Mouse (Mus musculus): ENCODE measurements around the gene Ifna7.
A peak's percentile ranks its signal among the peaks of the same experiment; 100 is the strongest.
"Not testable (repeated sequence)": the region's sequence is repeated elsewhere in the genome, so short reads cannot be mapped to it uniquely, and the experiment has no call there.

Gene Ifna7

DNA sequence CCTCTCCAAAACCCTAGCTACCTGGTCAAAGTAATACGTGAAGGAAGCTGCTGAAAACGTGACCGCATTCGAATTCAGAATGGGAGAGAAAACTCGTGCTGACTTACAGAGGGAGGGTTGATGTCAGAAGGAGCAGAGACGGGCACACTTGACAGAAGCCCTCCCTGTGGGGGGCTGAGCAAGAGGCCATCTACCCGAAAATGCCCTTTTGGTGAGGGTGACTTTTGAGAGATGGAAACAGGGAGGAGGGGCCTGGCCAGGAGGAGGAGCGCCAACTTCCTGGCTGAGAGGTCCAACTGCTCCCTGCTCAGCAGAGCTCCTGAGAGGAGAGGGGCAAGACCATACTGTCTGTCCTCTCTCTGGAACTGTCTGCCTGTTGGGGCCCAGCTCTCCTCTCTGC lies 10.8 kb upstream of the Ifna7 start, which contains the start of gene Gm13288:
TSS of gene Gm13288 (plus strand) at position 301 of the 400 bp plus-strand sequence.
- not testable (repeated sequence) for H3K4me1 ChIP-seq (replicated peaks; ENCODE audit: low read depth, low read length); H3K36me3 ChIP-seq (ENCODE audit: insufficient read depth, low read length); H3K4me3 ChIP-seq (replicated peaks; ENCODE audit: low read length); H3K9me3 ChIP-seq (ENCODE audit: low read length)
- H3K27me3 ChIP-seq (ENCODE audit: insufficient read depth, low read length): peaks cover 19% of the 10 kb centered on the region

DNA sequence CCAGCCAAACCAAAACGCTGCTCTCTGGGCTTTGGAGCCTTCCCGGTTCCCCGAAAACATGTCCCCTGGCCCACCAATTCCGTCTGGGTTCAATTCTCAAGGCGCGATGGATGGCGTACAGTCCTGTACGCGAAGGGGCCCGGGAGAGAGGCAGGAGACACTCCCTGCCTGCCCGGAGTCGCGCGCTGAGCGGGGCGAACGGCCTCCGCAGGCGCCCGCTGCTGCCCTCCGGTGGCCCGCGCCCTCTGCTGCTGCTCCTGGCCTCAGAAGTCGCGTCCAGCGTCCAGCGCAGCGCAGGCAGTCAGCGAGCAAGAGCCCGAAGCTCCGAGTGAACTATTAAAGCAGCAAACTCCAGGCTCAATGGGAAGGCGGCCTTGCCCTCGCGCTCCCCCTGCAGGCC lies 10.3 kb upstream of the Ifna7 start:
- not testable (repeated sequence) for H3K4me3 ChIP-seq (replicated peaks; ENCODE audit: low read length); H3K36me3 ChIP-seq (ENCODE audit: insufficient read depth, low read length); H3K9me3 ChIP-seq (ENCODE audit: low read length); H3K4me1 ChIP-seq (replicated peaks; ENCODE audit: low read depth, low read length)
- peaks cover 24% of the 10 kb centered on the region for H3K27me3 ChIP-seq (ENCODE audit: insufficient read depth, low read length)

DNA sequence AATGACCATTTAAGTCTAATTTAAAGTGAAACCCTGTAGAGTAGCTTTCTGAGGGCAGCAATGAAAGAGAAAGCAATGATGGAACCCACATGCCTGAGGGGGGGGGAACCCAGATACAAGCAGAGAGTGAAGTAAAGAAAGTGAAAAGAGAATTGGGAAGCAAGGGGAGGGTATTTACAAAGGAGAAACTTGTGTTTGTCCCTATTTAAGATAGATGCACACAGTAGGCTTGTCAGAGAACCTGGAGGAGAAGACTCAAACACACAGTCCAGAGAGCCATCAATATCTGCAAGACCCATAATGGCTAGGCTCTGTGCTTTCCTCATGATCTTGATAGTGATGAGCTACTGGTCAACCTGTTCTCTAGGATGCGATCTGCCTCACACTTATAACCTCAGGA lies 3.6 kb downstream of the Ifna7 start, which contains the start of gene Ifna11:
TSS of gene Ifna11 (plus strand) at position 301 of the 400 bp plus-strand sequence.
- Histone ChIP-seq H3K9me3 (ENCODE audit: low read length) (no peaks in the 10 kb centered on the region), H3K4me1 (replicated peaks; ENCODE audit: low read depth, low read length) (no peaks in the 10 kb centered on the region), H3K4me3 (replicated peaks; ENCODE audit: low read length) (no peak within 1 kb of the TSS), H3K27me3 (ENCODE audit: insufficient read depth, low read length) (no peaks in the 10 kb centered on the region), H3K36me3 (ENCODE audit: insufficient read depth, low read length) (no peaks in the 10 kb centered on the region)
- TF ChIP-seq NANOG (IDR thresholded peaks at IDR 0.05; ENCODE audit: borderline replicate concordance, low read length) (no peak), CTCF (conservative IDR thresholded peaks at IDR 0.05; ENCODE audit: low read length) (no peak), POU5F1 (IDR thresholded peaks at IDR 0.05; ENCODE audit: borderline replicate concordance, low read length) (no peak)

DNA sequence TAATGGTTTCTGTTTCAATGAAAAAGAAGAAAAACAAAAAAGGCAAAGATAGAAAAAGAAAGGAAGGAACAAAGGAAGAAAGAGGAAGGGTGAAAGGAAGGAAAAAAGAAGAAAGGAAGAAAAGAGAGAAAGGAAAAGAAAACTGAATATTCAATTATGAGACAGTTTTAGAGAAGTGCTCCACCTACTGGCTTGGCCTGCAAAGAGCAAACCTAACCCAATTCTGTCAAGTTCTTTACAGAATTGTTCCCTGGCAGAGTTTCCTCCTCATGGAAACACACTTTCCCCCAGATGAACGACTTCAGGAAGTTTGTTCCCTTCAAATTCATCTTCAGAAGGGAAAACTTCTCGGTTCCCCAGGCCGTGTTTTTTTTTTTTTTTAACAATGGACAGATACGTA lies 7.0 kb downstream of the Ifna7 start:
- Histone ChIP-seq H3K4me3 (replicated peaks; ENCODE audit: low read length) (no peak overlapping the region), H3K9me3 (ENCODE audit: low read length) (no peaks in the 10 kb centered on the region), H3K27me3 (ENCODE audit: insufficient read depth, low read length) (no peaks in the 10 kb centered on the region), H3K4me1 (replicated peaks; ENCODE audit: low read depth, low read length) (no peaks in the 10 kb centered on the region), H3K36me3 (ENCODE audit: insufficient read depth, low read length) (no peaks in the 10 kb centered on the region)
- peak; percentile 46 for TF ChIP-seq CTCF (conservative IDR thresholded peaks at IDR 0.05; ENCODE audit: low read length)
- TF ChIP-seq NANOG (IDR thresholded peaks at IDR 0.05; ENCODE audit: borderline replicate concordance, low read length): no peak

DNA sequence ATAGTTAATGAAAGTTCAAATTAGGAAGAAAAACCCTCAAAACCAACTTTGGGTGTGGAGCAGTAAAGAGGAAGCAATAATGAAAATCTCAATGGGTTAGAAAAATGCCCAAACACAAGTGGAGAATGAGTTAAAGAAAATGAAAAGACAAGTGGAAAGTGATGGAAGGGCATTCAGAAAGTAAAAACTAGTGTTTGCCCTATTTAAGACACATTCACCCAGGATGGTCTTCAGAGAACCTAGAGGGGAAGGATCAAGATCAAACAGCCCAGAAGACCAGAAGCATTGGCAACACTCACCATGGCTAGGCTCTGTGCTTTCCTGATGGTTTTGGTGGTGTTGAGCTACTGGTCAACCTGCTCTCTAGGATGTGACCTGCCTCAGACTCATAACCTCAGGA lies 11.1 kb downstream of the Ifna7 start, which contains the start of gene Ifna6:
TSS of gene Ifna6 (plus strand) at position 301 of the 400 bp plus-strand sequence.
- H3K36me3 ChIP-seq (ENCODE audit: insufficient read depth, low read length); H3K4me1 ChIP-seq (replicated peaks; ENCODE audit: low read depth, low read length); H3K27me3 ChIP-seq (ENCODE audit: insufficient read depth, low read length); H3K9me3 ChIP-seq (ENCODE audit: low read length); H3K4me3 ChIP-seq (replicated peaks; ENCODE audit: low read length): not testable (repeated sequence)

DNA sequence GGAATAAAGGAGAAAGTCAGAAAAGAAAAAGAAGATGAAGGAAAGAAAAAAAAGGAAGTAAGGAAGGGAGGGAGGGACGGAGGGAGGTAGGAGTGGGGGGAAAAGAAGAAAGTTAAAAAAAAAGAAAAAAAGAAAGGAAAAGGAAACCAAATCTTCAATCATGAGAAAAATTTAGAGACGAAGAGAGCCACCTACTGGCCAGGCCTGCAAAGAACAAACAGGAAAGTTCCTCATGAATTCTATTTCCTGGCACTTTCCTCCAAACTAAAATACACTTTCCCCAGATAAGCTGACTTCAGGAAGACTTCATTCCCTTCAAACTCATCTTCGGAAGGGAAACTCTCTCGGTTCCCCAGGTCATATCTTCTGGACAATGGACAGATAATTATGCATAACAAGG lies 14.5 kb downstream of the Ifna7 start:
- TF ChIP-seq CTCF (conservative IDR thresholded peaks at IDR 0.05; ENCODE audit: low read length): peak; percentile 55
- no peak for TF ChIP-seq POU5F1 (IDR thresholded peaks at IDR 0.05; ENCODE audit: borderline replicate concordance, low read length)
- TF ChIP-seq NANOG (IDR thresholded peaks at IDR 0.05; ENCODE audit: borderline replicate concordance, low read length): no peak
- H3K36me3 ChIP-seq (ENCODE audit: insufficient read depth, low read length): no peaks in the 10 kb centered on the region
- no peak overlapping the region for H3K4me3 ChIP-seq (replicated peaks; ENCODE audit: low read length)
- H3K9me3 ChIP-seq (ENCODE audit: low read length): peaks cover 7% of the 10 kb centered on the region
- no peaks in the 10 kb centered on the region for H3K4me1 ChIP-seq (replicated peaks; ENCODE audit: low read depth, low read length)
- no peaks in the 10 kb centered on the region for H3K27me3 ChIP-seq (ENCODE audit: insufficient read depth, low read length)

DNA sequence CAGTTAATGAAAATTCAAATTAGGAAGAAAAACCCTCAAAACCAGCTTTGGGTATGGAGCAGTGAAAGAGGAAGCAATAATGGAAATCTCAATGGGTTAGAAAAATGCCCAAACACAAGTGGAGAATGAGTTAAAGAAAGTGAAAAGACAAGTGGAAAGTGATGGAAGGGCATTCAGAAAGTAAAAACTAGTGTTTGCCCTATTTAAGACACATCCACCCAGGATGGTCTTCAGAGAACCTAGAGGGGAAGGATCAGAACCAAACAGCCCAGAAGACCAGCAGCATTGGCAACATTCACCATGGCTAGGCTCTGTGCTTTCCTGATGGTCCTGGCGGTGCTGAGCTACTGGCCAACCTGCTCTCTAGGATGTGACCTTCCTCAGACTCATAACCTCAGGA lies 19.2 kb downstream of the Ifna7 start, which contains the start of gene Ifna5:
TSS of gene Ifna5 (plus strand) at position 301 of the 400 bp plus-strand sequence.
- not testable (repeated sequence) for H3K27me3 ChIP-seq (ENCODE audit: insufficient read depth, low read length); H3K4me1 ChIP-seq (replicated peaks; ENCODE audit: low read depth, low read length); H3K36me3 ChIP-seq (ENCODE audit: insufficient read depth, low read length); H3K9me3 ChIP-seq (ENCODE audit: low read length); H3K4me3 ChIP-seq (replicated peaks; ENCODE audit: low read length)

DNA sequence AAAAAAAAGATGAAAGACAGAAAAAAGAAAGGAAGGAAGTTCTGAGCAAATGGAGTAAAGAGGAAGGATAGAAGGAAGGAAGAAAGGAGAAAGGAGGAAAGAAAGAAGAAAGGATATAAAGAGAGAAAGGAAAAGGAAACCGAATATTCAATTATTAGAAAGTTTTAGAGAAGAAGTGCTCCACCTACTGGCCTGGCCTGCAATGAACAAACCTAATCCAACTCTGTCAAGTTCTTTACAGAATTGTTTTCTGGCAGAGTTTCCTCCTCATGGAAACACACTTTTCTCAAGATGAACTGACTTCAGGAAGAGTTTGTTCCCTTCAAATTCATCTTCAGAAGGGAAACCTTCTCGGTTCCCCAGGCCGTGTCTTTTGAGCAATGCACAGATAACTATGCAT lies 22.8 kb downstream of the Ifna7 start:
- Histone ChIP-seq H3K36me3 (ENCODE audit: insufficient read depth, low read length) (no peaks in the 10 kb centered on the region), H3K9me3 (ENCODE audit: low read length) (no peaks in the 10 kb centered on the region), H3K4me1 (replicated peaks; ENCODE audit: low read depth, low read length) (no peaks in the 10 kb centered on the region), H3K4me3 (replicated peaks; ENCODE audit: low read length) (no peak overlapping the region), H3K27me3 (ENCODE audit: insufficient read depth, low read length) (0 out of 2 replicates have a peak, but pooled peaks cover 6% of the 10 kb centered on the region)
- no peak for TF ChIP-seq POU5F1 (IDR thresholded peaks at IDR 0.05; ENCODE audit: borderline replicate concordance, low read length)
- peak; percentile 60 for TF ChIP-seq CTCF (conservative IDR thresholded peaks at IDR 0.05; ENCODE audit: low read length)
- TF ChIP-seq NANOG (IDR thresholded peaks at IDR 0.05; ENCODE audit: borderline replicate concordance, low read length): no peak

DNA sequence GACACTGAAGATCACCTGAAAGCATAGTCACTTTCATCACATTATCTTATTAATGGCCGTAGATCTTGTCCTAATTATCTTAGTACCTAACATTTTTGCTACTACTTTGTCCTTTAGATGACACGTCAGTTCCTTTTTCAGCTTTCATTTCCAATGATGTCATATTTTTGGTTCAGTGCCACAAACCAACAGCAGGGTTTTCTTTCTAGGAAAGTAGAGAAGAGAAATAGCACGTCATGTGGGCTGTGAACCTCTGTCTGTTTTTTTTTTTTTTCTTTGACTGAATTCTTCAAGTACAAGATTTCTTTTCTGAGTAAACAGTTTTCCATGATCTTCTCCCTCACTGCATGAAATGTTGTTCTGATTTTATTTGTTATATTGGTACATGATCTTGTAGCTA lies 24.0 kb downstream of the Ifna7 start:
- Histone ChIP-seq H3K36me3 (ENCODE audit: insufficient read depth, low read length) (no peaks in the 10 kb centered on the region), H3K4me3 (replicated peaks; ENCODE audit: low read length) (no peak overlapping the region), H3K9me3 (ENCODE audit: low read length) (no peaks in the 10 kb centered on the region), H3K4me1 (replicated peaks; ENCODE audit: low read depth, low read length) (no peaks in the 10 kb centered on the region), H3K27me3 (ENCODE audit: insufficient read depth, low read length) (0 out of 2 replicates have a peak, but pooled peaks cover 6% of the 10 kb centered on the region)
- TF ChIP-seq POU5F1 (IDR thresholded peaks at IDR 0.05; ENCODE audit: borderline replicate concordance, low read length) (no peak), NANOG (IDR thresholded peaks at IDR 0.05; ENCODE audit: borderline replicate concordance, low read length) (no peak), CTCF (conservative IDR thresholded peaks at IDR 0.05; ENCODE audit: low read length) (no peak)

DNA sequence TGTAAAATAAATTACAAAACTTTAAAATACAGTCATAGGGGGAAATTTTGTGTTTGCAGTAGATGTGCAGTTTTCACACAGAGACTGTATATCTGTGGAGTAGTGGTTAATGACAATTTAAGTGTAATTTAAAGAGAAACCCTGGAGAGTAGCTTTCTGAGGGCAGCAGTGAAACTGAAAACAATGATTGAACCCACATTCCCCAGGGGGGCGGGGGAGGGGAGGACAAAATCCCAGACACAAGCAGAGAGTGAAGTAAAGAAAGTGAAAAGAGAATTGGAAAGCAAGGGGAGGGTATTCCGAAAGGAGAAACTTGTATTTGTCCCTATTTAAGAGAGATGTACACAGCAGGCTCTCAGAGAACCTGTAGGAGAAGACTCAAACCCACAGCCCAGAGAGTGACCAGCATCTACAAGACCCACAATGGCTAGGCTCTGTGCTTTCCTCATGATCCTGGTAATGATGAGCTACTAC lies 25.4 kb downstream of the Ifna7 start, which contains the start of gene Ifna4:
TSS of gene Ifna4 (plus strand) at position 424 of the 474 bp plus-strand sequence.
- Histone ChIP-seq H3K27me3 (ENCODE audit: insufficient read depth, low read length) (0 out of 2 replicates have a peak, but pooled peaks cover 6% of the 10 kb centered on the region), H3K4me3 (replicated peaks; ENCODE audit: low read length) (no peak within 1 kb of the TSS), H3K9me3 (ENCODE audit: low read length) (no peaks in the 10 kb centered on the region), H3K36me3 (ENCODE audit: insufficient read depth, low read length) (no peaks in the 10 kb centered on the region), H3K4me1 (replicated peaks; ENCODE audit: low read depth, low read length) (no peaks in the 10 kb centered on the region)
- TF ChIP-seq NANOG (IDR thresholded peaks at IDR 0.05; ENCODE audit: borderline replicate concordance, low read length): no peak
- TF ChIP-seq POU5F1 (IDR thresholded peaks at IDR 0.05; ENCODE audit: borderline replicate concordance, low read length): no peak

All from E14TG2a.4 (cell line).